Mouse (Mus musculus) liver, postnatal 0 days (tissue): Measurements from ENCODE around the gene Gm28043. TPM values are rescaled to one million over a fixed set of nuclear protein-coding genes. Genes with fewer than 3 reads are reported as not detected.

Source experiments
- ATAC-seq: fragments of 200-750 bp; cut with Nextera tagmentation; 2 replicates; pipeline ENCODE4 v1.8.0; 2017; ENCODE audit warnings: mild to moderate bottlenecking, moderate library complexity
- DNase-seq: peaks from one replicate; pipeline ENCODE4 v3.0.0-alpha.2; 2016
- H3K27ac ChIP-seq: fragments of 300-500 bp; sonication (generic); 2 replicates; pipeline ENCODE4 v1.5.1; 2014; ENCODE audit warnings: antibody characterized with exemption, moderate library complexity, mild to moderate bottlenecking, low read depth
- H3K27me3 ChIP-seq: fragments of 300-500 bp; sonication (generic); 2 replicates; pipeline ENCODE4 v1.6.1; 2014; ENCODE audit warnings: low read length, control low read depth, mixed read lengths; ENCODE audit not compliant: insufficient read depth
- H3K36me3 ChIP-seq: fragments of 300-500 bp; sonication (generic); replicated peaks from 2 replicates; pipeline ENCODE4 v1.6.1; 2014; ENCODE audit warnings: mild to moderate bottlenecking, control low read depth, low read length, moderate library complexity, mixed read lengths; ENCODE audit not compliant: insufficient read depth
- H3K4me1 ChIP-seq: fragments of 300-500 bp; sonication (generic); 2 replicates; pipeline ENCODE4 v1.6.1; 2014; ENCODE audit warnings: antibody characterized with exemption, mild to moderate bottlenecking, control low read depth; ENCODE audit not compliant: insufficient read depth
- H3K4me2 ChIP-seq: fragments of 300-500 bp; sonication (generic); 2 replicates; pipeline ENCODE4 v1.6.1; 2014; ENCODE audit warnings: low read depth, mild to moderate bottlenecking, low read length, moderate library complexity, mixed read lengths
- H3K4me3 ChIP-seq: fragments of 300-500 bp; sonication (generic); 2 replicates; pipeline ENCODE4 v1.5.1; 2014; ENCODE audit warnings: low read depth, low read length
- H3K9ac ChIP-seq: fragments of 300-500 bp; sonication (generic); replicated peaks from 2 replicates; pipeline ENCODE4 v1.6.1; 2014; ENCODE audit warnings: mild to moderate bottlenecking, moderate library complexity
- H3K9me3 ChIP-seq: fragments of 300-500 bp; sonication (generic); 2 replicates; pipeline ENCODE4 v1.6.1; 2016; ENCODE audit warnings: mild to moderate bottlenecking, control low read depth, low read length, mixed read lengths
- CTCF ChIP-seq: sonication (generic); IDR thresholded peaks from 2 replicates; pipeline ENCODE4 v1.5.1; 2016; ENCODE audit warnings: antibody characterized with exemption, low read depth
- EP300 ChIP-seq: IDR thresholded peaks from 2 replicates; pipeline ENCODE4 v1.6.1; 2016; ENCODE audit warnings: antibody characterized with exemption, low read depth, mild to moderate bottlenecking
- WGBS: fragments of 180-500 bp; shearing (Covaris S2); extraction: QIAGEN DNeasy Blood & Tissue Kit; methylation state at CpG from one replicate; pipeline ENCODE4 v1.1.7; 2014; ENCODE audit not compliant: insufficient replicate concordance; 5-methylcytosine and 5-hydroxymethylcytosine counted together
- polyA plus RNA-seq: library from polyadenylated mRNA; unstranded; fragments of >200 nt; fragmentation: Nextera tagmentation; extraction: Ambion mirVana; gene quantifications from 2 replicates; pipeline ENCODE4 v1.2.1, GENCODE M21; 2015

Gene Gm28043
- polyA plus RNA-seq, 1 experiment from 2014 or later, result 0.69 TPM

GRCm38 (mm10) chr17:29635492-29635891 lies 20.8 kb downstream of the Gm28043 start:
- no peak for ATAC-seq

GRCm38 (mm10) chr17:29636118-29636517 lies 21.4 kb downstream of the Gm28043 start:
- Histone ChIP-seq H3K36me3 (peaks cover 80% of the 10 kb centered on the region), H3K4me1 (peaks cover 15% of the 10 kb centered on the region), H3K27me3 (no peaks in the 10 kb centered on the region), H3K9me3 (no peaks in the 10 kb centered on the region), H3K4me2 (no peak overlapping the region), H3K9ac (no peak overlapping the region), H3K4me3 (no peak overlapping the region), H3K27ac (peak overlapping the region; percentile 44; the same call in 1 of the 2 replicates)
- WGBS, result 63% methylated on average over 5 of the region's 5 CpGs
- DNase-seq (peak; percentile 55), ATAC-seq (no peak)
- TF ChIP-seq CTCF, result peak; percentile 80
- no peak for TF ChIP-seq EP300

More at GRCm38 (mm10) chr17:29635492-29635891, 20.8 kb downstream of the Gm28043 start:
- TF ChIP-seq CTCF (no peak), EP300 (no peak)
- Histone ChIP-seq H3K4me2 (no peak overlapping the region), H3K9me3 (no peaks in the 10 kb centered on the region), H3K27ac (no peak overlapping the region), H3K9ac (no peak overlapping the region), H3K36me3 (peaks cover 78% of the 10 kb centered on the region), H3K4me1 (peaks cover 15% of the 10 kb centered on the region), H3K27me3 (no peaks in the 10 kb centered on the region), H3K4me3 (no peak overlapping the region)
- 87% methylated on average over 8 of the region's 8 CpGs for WGBS
- no peak for DNase-seq

GRCm38 (mm10) chr17:29637377-29637776 lies 22.7 kb downstream of the Gm28043 start:
- 79% methylated on average over 4 of the region's 4 CpGs for WGBS
- Histone ChIP-seq H3K4me2 (peak overlapping the region; percentile 36), H3K9ac (no peak overlapping the region), H3K27me3 (no peaks in the 10 kb centered on the region), H3K4me1 (peaks cover 15% of the 10 kb centered on the region), H3K9me3 (no peaks in the 10 kb centered on the region), H3K4me3 (no peak overlapping the region), H3K27ac (peak overlapping the region; percentile 57; the same call in 1 of the 2 replicates), H3K36me3 (peaks cover 77% of the 10 kb centered on the region)
- peak; percentile 38; the same call in 1 of the 2 replicates for ATAC-seq
- DNase-seq, result no peak
- TF ChIP-seq CTCF, result no peak
- no peak for TF ChIP-seq EP300

GRCm38 (mm10) chr17:29637895-29638294 lies 23.2 kb downstream of the Gm28043 start:
- DNase-seq, result peak; percentile 61
- peak overlapping the region; percentile 49 for H3K4me2 ChIP-seq
- ATAC-seq, result peak; percentile 72
- 38% methylated on average over 8 of the region's 8 CpGs for WGBS
- peaks cover 76% of the 10 kb centered on the region for H3K36me3 ChIP-seq
- H3K4me3 ChIP-seq, result no peak overlapping the region
- H3K27ac ChIP-seq, result peak overlapping the region; percentile 57; the same call in 1 of the 2 replicates
- no peak overlapping the region for H3K9ac ChIP-seq
- H3K4me1 ChIP-seq, result peaks cover 15% of the 10 kb centered on the region
- TF ChIP-seq CTCF (no peak), EP300 (no peak)
- H3K27me3 ChIP-seq, result no peaks in the 10 kb centered on the region
- no peaks in the 10 kb centered on the region for H3K9me3 ChIP-seq

GRCm38 (mm10) chr17:29640971-29641370 lies 26.3 kb downstream of the Gm28043 start:
- ATAC-seq, result no peak
- no peak for TF ChIP-seq CTCF
- no peak for TF ChIP-seq EP300
- peaks cover 51% of the 10 kb centered on the region for H3K36me3 ChIP-seq
- DNase-seq, result no peak
- no peak overlapping the region for H3K4me2 ChIP-seq
- no peak overlapping the region for H3K4me3 ChIP-seq
- H3K9me3 ChIP-seq, result no peaks in the 10 kb centered on the region
- 96% methylated on average over 11 of the region's 11 CpGs for WGBS
- H3K4me1 ChIP-seq, result peaks cover 15% of the 10 kb centered on the region
- no peak overlapping the region for H3K27ac ChIP-seq
- H3K27me3 ChIP-seq, result no peaks in the 10 kb centered on the region
- H3K9ac ChIP-seq, result no peak overlapping the region

GRCm38 (mm10) chr17:29642219-29642618 lies 27.5 kb downstream of the Gm28043 start:
- peaks cover 8% of the 10 kb centered on the region for H3K4me1 ChIP-seq
- WGBS, result 87% methylated on average over 3 of the region's 3 CpGs
- H3K27me3 ChIP-seq, result no peaks in the 10 kb centered on the region
- no peak overlapping the region for H3K27ac ChIP-seq
- no peak overlapping the region for H3K4me2 ChIP-seq
- DNase-seq, result no peak
- no peak for TF ChIP-seq EP300
- TF ChIP-seq CTCF, result no peak
- H3K9me3 ChIP-seq, result no peaks in the 10 kb centered on the region
- no peak overlapping the region for H3K9ac ChIP-seq
- ATAC-seq, result no peak
- no peak overlapping the region for H3K4me3 ChIP-seq
- peaks cover 42% of the 10 kb centered on the region for H3K36me3 ChIP-seq
